Mouse (Mus musculus) hindbrain, embryonic 14.5 days (tissue): ENCODE results near the gene Sh3pxd2a. TPM values are rescaled to one million over a fixed set of nuclear protein-coding genes. Genes with fewer than 3 reads are reported as not detected.
A peak's percentile ranks its signal among the peaks of the same experiment; 100 is the strongest.
"Not testable (repeated sequence)": the region's sequence is repeated elsewhere in the genome, so short reads cannot be mapped to it uniquely, and the experiment has no call there.

Source experiments
- ATAC-seq: fragments of 200-750 bp; cut with Nextera tagmentation; 2 replicates; pipeline ENCODE4 v1.8.0; 2017; ENCODE audit warnings: moderate number of reproducible peaks, mild to moderate bottlenecking, moderate TSS enrichment, moderate library complexity; ENCODE audit not compliant: low FRiP score
- DNase-seq: peaks from one replicate; pipeline ENCODE4 v3.0.0-alpha.2; 2015; ENCODE audit warnings: low spot score
- H3K27ac ChIP-seq: fragments of 300-500 bp; sonication (generic); 2 replicates; pipeline ENCODE4 v1.5.1; 2014; ENCODE audit warnings: mild to moderate bottlenecking, moderate library complexity
- H3K27me3 ChIP-seq: fragments of 300-500 bp; sonication (generic); 2 replicates; pipeline ENCODE4 v1.6.1; 2014; ENCODE audit warnings: mild to moderate bottlenecking, low read length, mixed read lengths; ENCODE audit not compliant: control insufficient read depth, insufficient read depth
- H3K36me3 ChIP-seq: fragments of 300-500 bp; sonication (generic); replicated peaks from 2 replicates; pipeline ENCODE4 v1.6.1; 2014; ENCODE audit not compliant: control insufficient read depth, insufficient read depth
- H3K4me1 ChIP-seq: fragments of 300-500 bp; sonication (generic); replicated peaks from 2 replicates; pipeline ENCODE4 v1.6.1; 2014; ENCODE audit warnings: antibody characterized with exemption, low read length, mixed read lengths; ENCODE audit not compliant: control insufficient read depth, insufficient read depth
- H3K4me2 ChIP-seq: fragments of 300-500 bp; sonication (generic); replicated peaks from 2 replicates; pipeline ENCODE4 v1.6.1; 2014; ENCODE audit warnings: mild to moderate bottlenecking, moderate library complexity
- H3K4me3 ChIP-seq: fragments of 300-500 bp; sonication (generic); replicated peaks from 2 replicates; pipeline ENCODE4 v1.5.1; 2014; ENCODE audit warnings: mild to moderate bottlenecking, low read length
- H3K9ac ChIP-seq: fragments of 300-500 bp; sonication (generic); 2 replicates; pipeline ENCODE4 v1.6.1; 2014
- H3K9me3 ChIP-seq: fragments of 300-500 bp; sonication (generic); 2 replicates; pipeline ENCODE4 v1.6.1; 2016; ENCODE audit warnings: low read length; ENCODE audit not compliant: control insufficient read depth
- WGBS: fragments of 180-500 bp; shearing (Covaris S2); extraction: QIAGEN DNeasy Blood & Tissue Kit; methylation state at CpG from one replicate; pipeline ENCODE4 v1.1.7; 2014; 5-methylcytosine and 5-hydroxymethylcytosine counted together
- polyA plus RNA-seq: library from polyadenylated mRNA; unstranded; fragments of >200 nt; fragmentation: Nextera tagmentation; extraction: Ambion mirVana; gene quantifications from 2 replicates; pipeline ENCODE4 v1.2.1, GENCODE M21; 2014

Gene Sh3pxd2a
- polyA plus RNA-seq, 1 experiment from 2014 or later = 2.8 TPM

DNA sequence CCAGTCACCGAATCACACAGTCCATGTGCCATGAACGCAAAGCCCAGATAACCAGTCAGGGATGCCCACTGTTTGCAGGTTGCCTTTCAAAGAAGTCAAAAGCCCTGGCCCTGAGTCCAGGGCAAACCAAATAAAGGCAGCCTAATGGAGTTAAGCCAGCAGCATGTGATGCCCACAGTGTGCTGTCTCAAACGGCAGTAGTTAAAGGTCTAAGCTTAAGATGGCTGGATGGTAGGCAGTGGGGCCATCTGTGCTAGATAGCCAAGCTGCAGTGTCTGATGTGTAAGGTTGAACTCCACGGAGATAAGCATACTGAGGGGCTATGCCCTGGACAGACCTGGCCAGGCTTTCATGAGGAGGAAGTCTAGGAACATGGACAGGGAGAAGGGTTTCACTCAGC, 61.7 kb downstream of the Sh3pxd2a start:
- peaks cover 9% of the 10 kb centered on the region; the same call in 1 of the 2 replicates for H3K4me1 ChIP-seq
- ATAC-seq = no peak
- WGBS = 83% methylated on average over 4 of the region's 4 CpGs
- H3K9me3 ChIP-seq = no peaks in the 10 kb centered on the region
- no peaks in the 10 kb centered on the region for H3K36me3 ChIP-seq
- DNase-seq = no peak
- H3K9ac ChIP-seq = no peak overlapping the region
- no peaks in the 10 kb centered on the region for H3K27me3 ChIP-seq
- H3K4me3 ChIP-seq = no peak overlapping the region
- H3K27ac ChIP-seq = no peak overlapping the region
- no peak overlapping the region for H3K4me2 ChIP-seq

DNA sequence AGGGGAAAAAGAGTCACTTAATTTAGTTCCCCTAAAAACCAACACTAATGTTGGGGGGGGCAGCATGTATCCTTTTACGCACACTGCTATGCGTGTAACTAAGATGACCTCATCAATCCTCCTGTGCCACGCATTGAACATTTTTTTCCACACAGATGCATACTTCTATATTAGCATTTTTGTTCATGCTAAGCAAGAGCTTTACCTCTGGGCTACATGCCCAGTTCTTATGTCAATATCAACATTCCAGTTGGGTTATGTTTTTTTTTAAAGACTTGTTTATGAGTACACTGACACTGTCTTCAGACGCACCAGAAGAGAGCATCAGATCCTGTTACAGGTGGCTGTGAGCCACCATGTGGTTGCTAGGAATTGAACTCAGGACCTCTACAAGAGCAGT, 64.5 kb downstream of the Sh3pxd2a start:
- H3K27ac ChIP-seq = no peak overlapping the region
- no peak overlapping the region for H3K4me3 ChIP-seq
- no peaks in the 10 kb centered on the region for H3K27me3 ChIP-seq
- DNase-seq = no peak
- H3K9ac ChIP-seq = no peak overlapping the region
- H3K4me2 ChIP-seq = no peak overlapping the region
- no peaks in the 10 kb centered on the region for H3K9me3 ChIP-seq
- no peak for ATAC-seq
- WGBS = 83% methylated on average over 4 of the region's 4 CpGs
- no peaks in the 10 kb centered on the region for H3K36me3 ChIP-seq
- H3K4me1 ChIP-seq = peaks cover 10% of the 10 kb centered on the region; the same call in 1 of the 2 replicates

DNA sequence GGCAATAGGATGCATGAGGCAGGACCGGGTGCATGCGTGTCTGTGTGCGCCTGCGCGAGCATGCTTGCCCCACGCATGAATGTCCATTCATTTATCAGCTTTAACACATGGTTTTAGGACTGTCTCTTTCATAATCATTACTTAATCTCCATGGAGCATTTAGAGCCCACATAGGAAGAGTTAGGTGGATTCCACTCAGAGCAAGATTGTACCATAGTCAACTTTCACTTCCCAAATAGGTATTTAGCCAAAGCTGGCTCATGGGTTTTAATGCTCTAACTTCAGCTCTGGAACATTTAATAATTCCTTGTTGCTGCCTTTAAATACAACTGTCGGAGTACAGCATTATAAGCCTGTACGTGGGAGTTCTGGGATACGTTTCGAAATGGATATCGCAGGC, 65.2 kb downstream of the Sh3pxd2a start:
- ATAC-seq = no peak
- WGBS = 91% methylated on average over 11 of the region's 11 CpGs

DNA sequence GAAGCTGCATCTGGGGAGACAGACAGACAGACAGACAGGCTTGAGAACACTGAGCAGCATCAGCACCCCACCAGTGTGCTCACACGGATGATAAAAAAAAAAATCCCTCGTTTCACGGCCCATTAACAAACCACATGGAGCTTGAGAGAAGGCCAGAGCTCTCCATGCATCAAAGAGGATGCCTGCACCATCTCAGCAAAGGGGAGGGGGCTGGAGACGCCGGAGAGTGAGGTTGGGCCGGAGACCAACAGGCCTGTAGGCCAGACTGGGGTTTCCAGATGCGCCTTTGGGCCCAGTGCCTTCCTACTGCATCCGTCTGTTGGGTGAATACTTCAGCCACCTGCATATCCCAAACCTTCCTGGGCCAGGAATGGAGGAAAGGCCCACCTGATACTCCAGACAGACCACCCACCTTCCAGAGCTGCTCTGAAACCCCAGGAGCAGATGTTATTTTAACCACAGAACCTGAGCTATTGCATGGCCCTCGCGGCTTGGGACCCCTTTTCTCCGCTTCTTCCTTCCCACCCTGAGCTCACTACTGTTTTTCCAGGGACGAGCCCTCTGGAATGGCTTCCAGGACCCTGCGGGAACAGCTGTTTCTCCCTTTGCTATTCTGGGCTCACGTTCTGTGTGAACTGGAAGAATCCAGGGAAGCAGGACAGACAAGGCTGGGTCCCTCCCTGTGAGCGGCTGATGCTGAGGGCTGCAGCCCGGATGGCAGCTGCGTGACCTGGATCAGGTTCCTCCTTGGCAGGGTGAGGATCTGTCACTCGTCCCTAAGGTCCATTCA, 66.1 kb downstream of the Sh3pxd2a start:
- Histone ChIP-seq H3K27ac (peak overlapping the region; percentile 46), H3K9ac (no peak overlapping the region), H3K9me3 (no peaks in the 10 kb centered on the region), H3K27me3 (no peaks in the 10 kb centered on the region), H3K4me1 (peaks cover 10% of the 10 kb centered on the region; the same call in 1 of the 2 replicates), H3K4me2 (no peak overlapping the region), H3K36me3 (no peaks in the 10 kb centered on the region), H3K4me3 (no peak overlapping the region)
- ATAC-seq (no peak; the same call in 1 of the 2 replicates), DNase-seq (no peak)
- 55% methylated on average over 18 of the region's 18 CpGs for WGBS

More for the DNA sequence above, 65.2 kb downstream of the Sh3pxd2a start:
- no peaks in the 10 kb centered on the region for H3K27me3 ChIP-seq
- H3K27ac ChIP-seq = no peak overlapping the region; the same call in 1 of the 2 replicates
- peaks cover 10% of the 10 kb centered on the region; the same call in 1 of the 2 replicates for H3K4me1 ChIP-seq
- no peak overlapping the region for H3K9ac ChIP-seq
- no peak overlapping the region for H3K4me2 ChIP-seq
- H3K36me3 ChIP-seq = no peaks in the 10 kb centered on the region
- H3K9me3 ChIP-seq = no peaks in the 10 kb centered on the region
- no peak for DNase-seq
- H3K4me3 ChIP-seq = no peak overlapping the region

DNA sequence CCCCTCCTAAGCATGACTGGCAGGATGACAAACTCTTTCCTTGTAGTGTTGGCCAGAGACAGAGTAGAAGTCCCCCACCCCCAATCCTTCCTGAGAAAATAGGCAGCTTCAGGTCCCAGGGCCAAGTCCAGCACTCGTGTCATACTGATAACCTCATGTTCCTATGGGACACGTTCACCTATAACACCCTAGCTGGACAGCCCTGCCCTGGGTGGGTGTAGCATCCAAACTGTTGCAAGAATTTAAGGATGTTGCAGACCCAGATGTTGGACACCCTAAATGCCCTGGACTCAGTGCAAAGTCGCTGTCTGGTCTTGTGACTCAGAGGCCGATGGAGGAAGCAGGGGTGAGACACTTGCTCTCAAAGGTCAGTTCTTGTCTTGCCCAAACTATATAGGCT, 68.9 kb downstream of the Sh3pxd2a start:
- Histone ChIP-seq H3K27ac (no peak overlapping the region), H3K4me3 (no peak overlapping the region), H3K4me2 (no peak overlapping the region), H3K4me1 (peaks cover 10% of the 10 kb centered on the region; the same call in 1 of the 2 replicates), H3K9me3 (no peaks in the 10 kb centered on the region), H3K9ac (no peak overlapping the region), H3K36me3 (no peaks in the 10 kb centered on the region), H3K27me3 (no peaks in the 10 kb centered on the region)
- WGBS = 86% methylated on average over 4 of the region's 4 CpGs
- DNase-seq (no peak), ATAC-seq (no peak)

DNA sequence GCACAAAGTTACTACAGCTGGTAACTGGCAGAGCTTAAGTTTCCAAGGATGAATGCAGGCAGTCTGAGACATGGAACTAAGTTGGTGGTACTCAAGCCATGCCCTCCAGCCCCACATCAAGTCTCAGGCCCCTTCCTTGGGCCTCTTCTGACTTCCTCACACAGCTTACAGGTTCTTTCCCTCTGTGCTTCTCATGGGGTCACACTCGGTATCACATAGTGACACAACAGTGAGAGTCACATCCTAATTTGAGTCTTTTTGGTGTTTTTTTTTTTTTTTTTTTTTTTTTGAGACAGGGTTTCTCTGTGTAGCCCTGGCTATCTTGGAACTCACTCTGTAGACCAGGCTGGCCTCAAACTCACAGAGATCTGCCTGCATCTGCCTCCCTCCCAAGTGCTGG, 69.4 kb downstream of the Sh3pxd2a start:
- 94% methylated on average over 1 of the region's 1 CpGs for WGBS
- not testable (repeated sequence) for H3K4me3 ChIP-seq, H3K4me2 ChIP-seq, H3K27ac ChIP-seq, ATAC-seq, H3K9ac ChIP-seq, H3K27me3 ChIP-seq, DNase-seq, H3K4me1 ChIP-seq, H3K9me3 ChIP-seq, H3K36me3 ChIP-seq

DNA sequence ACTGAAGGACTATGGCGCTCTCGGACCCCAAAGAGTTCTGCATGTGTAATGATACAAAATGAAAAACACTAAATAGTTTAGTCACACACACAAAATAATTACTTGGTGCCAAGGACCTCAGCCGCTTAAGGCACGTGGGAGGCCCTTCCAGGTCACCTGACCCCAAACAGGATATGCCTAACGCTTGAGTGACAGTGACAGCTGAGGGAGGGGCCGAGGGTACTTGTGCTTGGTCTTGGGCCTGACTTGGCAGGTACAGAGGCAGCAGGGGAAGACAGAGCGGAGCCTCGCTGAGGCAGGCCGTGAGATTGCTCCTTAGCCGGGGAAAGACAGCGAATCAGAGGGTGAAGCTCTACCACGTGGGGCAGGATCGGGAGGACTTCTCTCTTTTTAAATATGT, 73.3 kb downstream of the Sh3pxd2a start:
- H3K9me3 ChIP-seq = no peaks in the 10 kb centered on the region
- no peaks in the 10 kb centered on the region for H3K4me1 ChIP-seq
- no peak overlapping the region for H3K4me2 ChIP-seq
- DNase-seq = no peak
- no peak overlapping the region for H3K9ac ChIP-seq
- ATAC-seq = no peak
- H3K36me3 ChIP-seq = no peaks in the 10 kb centered on the region
- 79% methylated on average over 13 of the region's 13 CpGs for WGBS
- no peaks in the 10 kb centered on the region for H3K27me3 ChIP-seq
- H3K4me3 ChIP-seq = no peak overlapping the region
- no peak overlapping the region for H3K27ac ChIP-seq

DNA sequence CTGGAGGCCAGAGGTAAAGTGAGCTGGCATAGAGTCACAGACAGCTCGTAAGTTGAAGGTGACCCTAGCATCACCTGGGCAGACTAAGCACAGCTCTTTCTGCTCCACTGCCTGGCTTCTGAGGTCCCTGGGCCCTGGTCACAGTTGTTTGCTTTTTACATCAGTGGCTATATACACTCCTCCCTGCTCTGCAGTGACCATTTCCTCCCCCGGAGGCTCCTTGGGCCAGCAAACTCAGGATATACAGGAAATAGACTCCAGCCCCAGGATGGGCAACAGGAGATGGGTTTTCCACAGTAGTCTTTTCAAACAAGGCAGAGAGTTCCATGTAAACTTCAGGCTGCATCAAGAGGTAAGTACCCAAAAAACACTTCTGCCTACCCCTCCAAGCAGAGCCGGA, 76.3 kb downstream of the Sh3pxd2a start:
- Histone ChIP-seq H3K4me2 (no peak overlapping the region), H3K36me3 (no peaks in the 10 kb centered on the region), H3K9me3 (no peaks in the 10 kb centered on the region), H3K4me1 (no peaks in the 10 kb centered on the region), H3K4me3 (no peak overlapping the region), H3K9ac (no peak overlapping the region), H3K27ac (no peak overlapping the region), H3K27me3 (no peaks in the 10 kb centered on the region)
- DNase-seq = no peak
- no peak for ATAC-seq
- 84% methylated on average over 3 of the region's 3 CpGs for WGBS

DNA sequence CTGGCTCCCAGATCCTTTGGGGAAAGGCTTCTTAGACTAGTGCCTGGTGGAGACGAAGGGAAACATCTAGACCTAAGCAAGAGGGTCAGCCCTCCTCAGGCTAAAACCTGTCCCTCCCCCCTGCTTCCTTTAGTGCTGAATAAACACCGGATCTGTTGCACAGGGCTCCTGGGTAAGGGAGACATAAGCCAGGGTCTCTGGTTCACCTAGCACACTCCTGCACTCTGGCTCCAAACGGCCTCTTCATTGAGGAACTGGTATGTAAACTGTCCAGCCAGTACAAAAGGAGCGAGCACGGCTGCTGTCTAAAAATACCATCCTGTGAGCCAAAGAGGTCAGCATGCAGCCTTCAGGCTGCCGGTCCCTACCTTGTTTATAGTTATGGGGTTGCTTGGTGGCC, 76.8 kb downstream of the Sh3pxd2a start:
- Histone ChIP-seq H3K36me3 (no peaks in the 10 kb centered on the region), H3K27me3 (no peaks in the 10 kb centered on the region), H3K9me3 (no peaks in the 10 kb centered on the region), H3K4me3 (no peak overlapping the region), H3K27ac (no peak overlapping the region), H3K4me1 (no peaks in the 10 kb centered on the region), H3K9ac (no peak overlapping the region), H3K4me2 (no peak overlapping the region)
- ATAC-seq = no peak
- WGBS = 74% methylated on average over 6 of the region's 6 CpGs
- DNase-seq = no peak
